Mouse (Mus musculus): ENCODE results near the gene Defb48. TPM values are rescaled to one million over a fixed set of nuclear protein-coding genes. Genes with fewer than 3 reads are reported as not detected.

Defb48 gene
- not detected for total RNA-seq (2021)
- long read RNA-seq, experiment 1: 0 reads
- long read RNA-seq, experiment 2: 0 reads

GRCm38 (mm10) chr14:62984410-62984809 is at the start of gene Defb48:
Defb48 (minus strand) TSS chr14:62984510.
- intact Hi-C loops (cut with DNase I; ENCODE audit: low total_unique reads): no loop called here
- no peak for DNase-seq

- intact Hi-C loops (cut with DNase I; ENCODE audit: low total_unique reads): no loop called here
These were observed 36.3 kb upstream of the Defb48 start for GRCm38 (mm10) chr14:63020524-63021156.

GRCm38 (mm10) chr14:63014667-63015066 is 30.4 kb upstream of the Defb48 start:
- no peak for DNase-seq
- intact Hi-C loops (cut with DNase I; ENCODE audit: low total_unique reads): no loop called here

More at GRCm38 (mm10) chr14:63020524-63021156, 36.3 kb upstream of the Defb48 start:
- no peak for DNase-seq

GRCm38 (mm10) chr14:63013082-63013481 is 28.8 kb upstream of the Defb48 start:
- DNase-seq: no peak
- intact Hi-C loops (cut with DNase I; ENCODE audit: low total_unique reads): no loop called here

GRCm38 (mm10) chr14:63011471-63011870 is 27.2 kb upstream of the Defb48 start, which contains the start of gene Defb43:
Defb43 (plus strand) TSS chr14:63011771.
- DNase-seq: no peak
- intact Hi-C loops (cut with DNase I; ENCODE audit: low total_unique reads): no loop called here

GRCm38 (mm10) chr14:63002588-63002987 is 18.3 kb upstream of the Defb48 start:
- intact Hi-C loops (cut with DNase I; ENCODE audit: low total_unique reads): no loop called here
- DNase-seq: no peak

GRCm38 (mm10) chr14:62998977-62999376 is 14.7 kb upstream of the Defb48 start:
- intact Hi-C loops (cut with DNase I; ENCODE audit: low total_unique reads): no loop called here
- DNase-seq: no peak

GRCm38 (mm10) chr14:62997777-62998176 is 13.5 kb upstream of the Defb48 start, which contains the start of gene Defb47:
Defb47 (plus strand) TSS chr14:62998077.
- DNase-seq: no peak
- intact Hi-C loops (cut with DNase I; ENCODE audit: low total_unique reads): no loop called here

- intact Hi-C loops (cut with DNase I; ENCODE audit: low total_unique reads): no loop called here
- no peak for DNase-seq
These were observed 7.7 kb upstream of the Defb48 start for GRCm38 (mm10) chr14:62991849-62992510.

- DNase-seq: no peak
- intact Hi-C loops (cut with DNase I; ENCODE audit: low total_unique reads): no loop called here
These were observed 7.0 kb upstream of the Defb48 start for GRCm38 (mm10) chr14:62991271-62991670.

- intact Hi-C loops (cut with DNase I; ENCODE audit: low total_unique reads): loop anchor here (10.0 kb wide), 1 partner anchor 485 kb away; no protein-coding TSS in a partner anchor
- no peak for DNase-seq
These were observed 4.5 kb downstream of the Defb48 start for GRCm38 (mm10) chr14:62979815-62980214.

- DNase-seq: peak; percentile 62
- intact Hi-C loops (cut with DNase I; ENCODE audit: low total_unique reads): loop anchor here (10.0 kb wide), 1 partner anchor 480 kb away; no protein-coding TSS in a partner anchor
These were observed 9.3 kb downstream of the Defb48 start for GRCm38 (mm10) chr14:62975046-62975445.

- DNase-seq: no peak
- intact Hi-C loops (cut with DNase I; ENCODE audit: low total_unique reads): no loop called here
These were observed 18.3 kb downstream of the Defb48 start for GRCm38 (mm10) chr14:62965811-62966520.

- intact Hi-C loops (cut with DNase I; ENCODE audit: low total_unique reads): no loop called here
- no peak for DNase-seq
These were observed 19.0 kb downstream of the Defb48 start for GRCm38 (mm10) chr14:62965342-62965741.

GRCm38 (mm10) chr14:62963632-62964031 is 20.7 kb downstream of the Defb48 start:
- no peak for DNase-seq
- intact Hi-C loops (cut with DNase I; ENCODE audit: low total_unique reads): no loop called here

GRCm38 (mm10) chr14:62956091-62956490 is 28.2 kb downstream of the Defb48 start:
- DNase-seq: no peak
- intact Hi-C loops (cut with DNase I; ENCODE audit: low total_unique reads): loop anchor here (5.0 kb wide), 1 partner anchor 259 kb away; no protein-coding TSS in a partner anchor

- intact Hi-C loops (cut with DNase I; ENCODE audit: low total_unique reads): no loop called here
- no peak for DNase-seq
These were observed 37.5 kb downstream of the Defb48 start for GRCm38 (mm10) chr14:62946794-62947193.

- intact Hi-C loops (cut with DNase I; ENCODE audit: low total_unique reads): no loop called here
- peak; percentile 74 for DNase-seq
These were observed 43.8 kb downstream of the Defb48 start for GRCm38 (mm10) chr14:62940383-62941074.

GRCm38 (mm10) chr14:62939435-62939834 is 44.9 kb downstream of the Defb48 start:
- intact Hi-C loops (cut with DNase I; ENCODE audit: low total_unique reads): loop anchor here (10.0 kb wide), 1 partner anchor 55 kb away; no protein-coding TSS in a partner anchor
- DNase-seq: no peak

Measured in gastrocnemius, postnatal 14 days (tissue).